8 mouse cellular contexts compared by ENCODE assay signal in genomic region chr3:118434311-118434710, GRCm38 (mm10).
DNase-seq lines count a peak whose midpoint lies in the region; ATAC-seq and TF ChIP-seq lines count a peak whose summit lies in the region.

No protein-coding gene starts in this region.

- H3K27ac ChIP-seq in cerebellum, adult 2 months (ENCODE audit: insufficient read depth, low read length) = no peak overlapping the region
- no peak overlapping the region for H3K27ac ChIP-seq in lung, postnatal 0 days (ENCODE audit: low read length)
- H3K27ac ChIP-seq in intestine, postnatal 0 days (ENCODE audit: low read depth, low read length) = no peak overlapping the region

- H3K36me3 ChIP-seq in lung, postnatal 0 days (ENCODE audit: insufficient read depth, low read length) = no peaks in the 10 kb centered on the region
- no peaks in the 10 kb centered on the region for H3K36me3 ChIP-seq in intestine, postnatal 0 days (ENCODE audit: control insufficient read depth, insufficient read depth)

- H3K9ac ChIP-seq in lung, postnatal 0 days (replicated peaks; ENCODE audit: low read depth) = no peak overlapping the region
- no peak overlapping the region for H3K9ac ChIP-seq in intestine, postnatal 0 days (ENCODE audit: low read depth, low read length)

- ATAC-seq in lung, postnatal 0 days = no peak
- no peak for ATAC-seq in intestine, postnatal 0 days

- 0 out of 2 replicates have a peak, but pooled peaks cover 3% of the 10 kb centered on the region for H3K4me1 ChIP-seq in cerebellum, adult 2 months (ENCODE audit: control insufficient read depth, insufficient read depth, low read length)
- H3K4me1 ChIP-seq in lung, postnatal 0 days (ENCODE audit: insufficient read depth, low read depth, low read length) = no peaks in the 10 kb centered on the region; the same call in 1 of the 2 replicates
- H3K4me1 ChIP-seq in intestine, postnatal 0 days (replicated peaks; ENCODE audit: control insufficient read depth, insufficient read depth, low read length) = peaks cover 4% of the 10 kb centered on the region; the same call in 1 of the 2 replicates

- no peak for TF ChIP-seq EP300 in lung, postnatal 0 days (IDR thresholded peaks at IDR 0.05)

- H3K4me2 ChIP-seq in lung, postnatal 0 days (replicated peaks; ENCODE audit: low read depth, low read length) = peak overlapping the region; percentile 55
- peak overlapping the region; percentile 70 for H3K4me2 ChIP-seq in intestine, postnatal 0 days (replicated peaks; ENCODE audit: low read depth)

- H3K27me3 ChIP-seq in cerebellum, adult 2 months (ENCODE audit: control insufficient read depth, insufficient read depth, low read length) = peaks cover 4% of the 10 kb centered on the region; the same call in 1 of the 2 replicates
- H3K27me3 ChIP-seq in lung, postnatal 0 days (replicated peaks; ENCODE audit: insufficient read depth, low read length) = peaks cover 34% of the 10 kb centered on the region
- peaks cover 54% of the 10 kb centered on the region for H3K27me3 ChIP-seq in intestine, postnatal 0 days (replicated peaks; ENCODE audit: control insufficient read depth, insufficient read depth, low read length)

- peak overlapping the region; percentile 72 for H3K4me3 ChIP-seq in cerebellum, adult 2 months (replicated peaks; ENCODE audit: insufficient read depth, low read depth, low read length)
- peak overlapping the region; percentile 28; the same call in 1 of the 2 replicates for H3K4me3 ChIP-seq in lung, postnatal 0 days (ENCODE audit: low read depth, low read length)
- H3K4me3 ChIP-seq in intestine, postnatal 0 days (ENCODE audit: low read depth, low read length) = peak overlapping the region; percentile 43

- H3K9me3 ChIP-seq in lung, postnatal 0 days (ENCODE audit: low read length) = no peaks in the 10 kb centered on the region
- H3K9me3 ChIP-seq in intestine, postnatal 0 days (ENCODE audit: control insufficient read depth) = no peaks in the 10 kb centered on the region

- peak; percentile 14 to 36 for DNase-seq in cerebellum, adult 2 months
- DNase-seq in cerebellum, adult 9-11 months = no peak
- no peak for DNase-seq in lung, postnatal 0 days (ENCODE audit: low spot score)
- DNase-seq in lung, postnatal 4 days = no peak
- DNase-seq in retina, postnatal 1 day = peak; percentile 47
- DNase-seq in thymus, postnatal 4 days = no peak
- no peak for DNase-seq in thymus, postnatal 10 days (ENCODE audit: low spot score in 2 of 2)

- WGBS in cerebellum, adult 2 months = under 1% methylated on average over 17 of the region's 17 CpGs
- WGBS in lung, postnatal 0 days = under 1% methylated on average over 17 of the region's 17 CpGs
- whole genome bisulfite sequencing in intestine, postnatal 0 days = 2% methylated on average over 17 of the region's 17 CpGs

- TF ChIP-seq POLR2A in cerebellum, adult 2 months (IDR thresholded peaks at IDR 0.05; ENCODE audit: borderline replicate concordance, insufficient read depth, low read length) = no peak

- TF ChIP-seq CTCF in cerebellum, adult 2 months (IDR thresholded peaks at IDR 0.05; ENCODE audit: borderline replicate concordance, insufficient read depth, low read depth, low read length) = no peak
- TF ChIP-seq CTCF in lung, postnatal 0 days (IDR thresholded peaks at IDR 0.05) = no peak
- no peak for TF ChIP-seq CTCF in intestine, postnatal 0 days (IDR thresholded peaks at IDR 0.05; ENCODE audit: low read depth)

Comparison
In these comparisons a context has a peak if more than half of its experiments do, and no peak if none do; other contexts are left out.
1. DNase-seq: peak in cerebellum, adult 2 months (2 of 2) and retina, postnatal 1 day (single experiment); none in cerebellum, adult 9-11 months (single experiment), lung, postnatal 0 days (single experiment), lung, postnatal 4 days (0 of 2), thymus, postnatal 4 days (single experiment) and thymus, postnatal 10 days (0 of 2).
2. Peak in every context shown above with its lines, with median percentiles within 50 percentile points of each other: H3K4me3 ChIP-seq.